Mouse (Mus musculus) forebrain, embryonic 11.5 days (tissue): ENCODE results near the gene Cdh15. TPM values are rescaled to one million over a fixed set of nuclear protein-coding genes. Genes with fewer than 3 reads are reported as not detected.

Source experiments
- ATAC-seq: fragments of 200-750 bp; cut with Nextera tagmentation; replicated peaks from 2 replicates; pipeline ENCODE4 v1.8.0; 2017; ENCODE audit warnings: moderate TSS enrichment; ENCODE audit not compliant: low FRiP score
- DNase-seq: peaks from one replicate; pipeline ENCODE4 v3.0.0-alpha.2; 2017; ENCODE audit warnings: low spot score
- H3K27ac ChIP-seq: fragments of 300-500 bp; sonication (generic); 2 replicates; pipeline ENCODE4 v1.5.1; 2014; ENCODE audit warnings: low read depth, low read length
- H3K27me3 ChIP-seq: fragments of 300-500 bp; sonication (generic); 2 replicates; pipeline ENCODE4 v1.6.1; 2014; ENCODE audit warnings: mild to moderate bottlenecking, low read length, mixed read lengths; ENCODE audit not compliant: control insufficient read depth, insufficient read depth
- H3K36me3 ChIP-seq: fragments of 300-500 bp; sonication (generic); 2 replicates; pipeline ENCODE4 v1.6.1; 2014; ENCODE audit warnings: mild to moderate bottlenecking, low read length, moderate library complexity, mixed read lengths; ENCODE audit not compliant: control insufficient read depth, insufficient read depth
- H3K4me1 ChIP-seq: fragments of 300-500 bp; sonication (generic); replicated peaks from 2 replicates; pipeline ENCODE4 v1.6.1; 2014; ENCODE audit warnings: low read length, mixed read lengths; ENCODE audit not compliant: control insufficient read depth, insufficient read depth
- H3K4me2 ChIP-seq: fragments of 300-500 bp; sonication (generic); 2 replicates; pipeline ENCODE4 v1.6.1; 2014; ENCODE audit warnings: low read depth, mild to moderate bottlenecking, low read length, moderate library complexity, mixed read lengths; ENCODE audit not compliant: severe bottlenecking
- H3K4me3 ChIP-seq: fragments of 300-500 bp; sonication (generic); 2 replicates; pipeline ENCODE4 v1.5.1; 2014; ENCODE audit warnings: low read depth, low read length
- H3K9ac ChIP-seq: fragments of 300-500 bp; sonication (generic); 2 replicates; pipeline ENCODE4 v1.6.1; 2014; ENCODE audit warnings: low read length
- H3K9me3 ChIP-seq: fragments of 300-500 bp; sonication (generic); 2 replicates; pipeline ENCODE4 v1.6.1; 2016; ENCODE audit warnings: low read length, mixed read lengths; ENCODE audit not compliant: control insufficient read depth
- WGBS: fragments of 180-500 bp; shearing (Covaris S2); extraction: QIAGEN DNeasy Blood & Tissue Kit; methylation state at CpG from one replicate; pipeline ENCODE4 v1.1.7; 2014; 5-methylcytosine and 5-hydroxymethylcytosine counted together
- polyA plus RNA-seq: library from polyadenylated mRNA; unstranded; fragments of >200 nt; fragmentation: Nextera tagmentation; extraction: Ambion mirVana; gene quantifications from 2 replicates; pipeline ENCODE4 v1.2.1, GENCODE M21; 2014

The Cdh15 gene
- polyA plus RNA-seq, 1 experiment from 2014 or later: 0.56 TPM

GRCm38 (mm10) chr8:122849152-122849910 lies 1.6 kb downstream of the Cdh15 start:
- DNase-seq (no peak), ATAC-seq (no peak)
- H3K36me3 ChIP-seq: no peaks in the 10 kb centered on the region
- WGBS: 69% methylated on average over 11 of the region's 11 CpGs
- no peak overlapping the region for H3K27ac ChIP-seq
- no peak overlapping the region for H3K9ac ChIP-seq
- H3K4me3 ChIP-seq: no peak overlapping the region
- H3K27me3 ChIP-seq: no peaks in the 10 kb centered on the region
- no peak overlapping the region for H3K4me2 ChIP-seq
- H3K9me3 ChIP-seq: no peaks in the 10 kb centered on the region
- peaks cover 10% of the 10 kb centered on the region for H3K4me1 ChIP-seq

- 72% methylated on average over 3 of the region's 3 CpGs for WGBS
- H3K27me3 ChIP-seq: no peaks in the 10 kb centered on the region
- no peak for ATAC-seq
Observed at GRCm38 (mm10) chr8:122850641-122851240, 3.0 kb downstream of the Cdh15 start.

GRCm38 (mm10) chr8:122851692-122852545 lies 4.2 kb downstream of the Cdh15 start:
- H3K9ac ChIP-seq: no peak overlapping the region
- H3K36me3 ChIP-seq: no peaks in the 10 kb centered on the region
- H3K4me2 ChIP-seq: no peak overlapping the region
- DNase-seq (no peak), ATAC-seq (no peak)
- H3K27me3 ChIP-seq: no peaks in the 10 kb centered on the region
- H3K4me1 ChIP-seq: peaks cover 10% of the 10 kb centered on the region
- H3K4me3 ChIP-seq: no peak overlapping the region
- 88% methylated on average over 12 of the region's 12 CpGs for WGBS
- no peaks in the 10 kb centered on the region for H3K9me3 ChIP-seq
- H3K27ac ChIP-seq: no peak overlapping the region

More at GRCm38 (mm10) chr8:122850641-122851240, 3.0 kb downstream of the Cdh15 start:
- no peak overlapping the region for H3K9ac ChIP-seq
- no peak overlapping the region for H3K27ac ChIP-seq
- no peaks in the 10 kb centered on the region for H3K9me3 ChIP-seq
- DNase-seq: no peak
- peaks cover 10% of the 10 kb centered on the region for H3K4me1 ChIP-seq
- no peak overlapping the region for H3K4me3 ChIP-seq
- no peak overlapping the region for H3K4me2 ChIP-seq
- no peaks in the 10 kb centered on the region for H3K36me3 ChIP-seq

- H3K36me3 ChIP-seq: no peaks in the 10 kb centered on the region
- no peak for ATAC-seq
- no peaks in the 10 kb centered on the region for H3K9me3 ChIP-seq
- WGBS: 71% methylated on average over 1 of the region's 1 CpGs
- H3K9ac ChIP-seq: no peak overlapping the region
- H3K27me3 ChIP-seq: no peaks in the 10 kb centered on the region
- DNase-seq: no peak
- H3K4me2 ChIP-seq: no peak overlapping the region
- H3K4me3 ChIP-seq: no peak overlapping the region
- peaks cover 10% of the 10 kb centered on the region for H3K4me1 ChIP-seq
- H3K27ac ChIP-seq: no peak overlapping the region
Observed at GRCm38 (mm10) chr8:122852546-122852905, 4.8 kb downstream of the Cdh15 start.

GRCm38 (mm10) chr8:122853340-122853771 lies 5.6 kb downstream of the Cdh15 start:
- Histone ChIP-seq H3K36me3 (no peaks in the 10 kb centered on the region), H3K27me3 (no peaks in the 10 kb centered on the region), H3K27ac (no peak overlapping the region), H3K4me1 (peaks cover 8% of the 10 kb centered on the region; the same call in 1 of the 2 replicates), H3K9me3 (no peaks in the 10 kb centered on the region), H3K9ac (no peak overlapping the region), H3K4me2 (0 out of 2 replicates have a peak overlapping the region, but pooled peaks have one; percentile 8), H3K4me3 (no peak overlapping the region)
- DNase-seq (peak; percentile 64), ATAC-seq (peak; percentile 61)
- WGBS: 23% methylated on average over 11 of the region's 11 CpGs

GRCm38 (mm10) chr8:122854388-122854787 lies 6.6 kb downstream of the Cdh15 start:
- H3K4me3 ChIP-seq: no peak overlapping the region
- H3K27ac ChIP-seq: no peak overlapping the region
- H3K4me2 ChIP-seq: no peak overlapping the region
- no peaks in the 10 kb centered on the region for H3K36me3 ChIP-seq
- no peaks in the 10 kb centered on the region for H3K9me3 ChIP-seq
- ATAC-seq: no peak
- peaks cover 8% of the 10 kb centered on the region; the same call in 1 of the 2 replicates for H3K4me1 ChIP-seq
- DNase-seq: no peak
- no peaks in the 10 kb centered on the region for H3K27me3 ChIP-seq
- H3K9ac ChIP-seq: no peak overlapping the region
- WGBS: 88% methylated on average over 7 of the region's 7 CpGs

GRCm38 (mm10) chr8:122855123-122855522 lies 7.4 kb downstream of the Cdh15 start:
- Histone ChIP-seq H3K4me2 (no peak overlapping the region), H3K27ac (no peak overlapping the region), H3K4me1 (peaks cover 8% of the 10 kb centered on the region; the same call in 1 of the 2 replicates), H3K36me3 (no peaks in the 10 kb centered on the region), H3K9ac (no peak overlapping the region), H3K27me3 (no peaks in the 10 kb centered on the region), H3K9me3 (no peaks in the 10 kb centered on the region), H3K4me3 (no peak overlapping the region)
- ATAC-seq (no peak), DNase-seq (no peak)
- WGBS: 86% methylated on average over 4 of the region's 4 CpGs

- no peak for DNase-seq
- Histone ChIP-seq H3K4me3 (no peak overlapping the region), H3K9ac (no peak overlapping the region), H3K4me2 (no peak overlapping the region), H3K27me3 (no peaks in the 10 kb centered on the region), H3K36me3 (no peaks in the 10 kb centered on the region), H3K27ac (no peak overlapping the region), H3K4me1 (peaks cover 8% of the 10 kb centered on the region; the same call in 1 of the 2 replicates), H3K9me3 (no peaks in the 10 kb centered on the region)
- 83% methylated on average over 8 of the region's 8 CpGs for WGBS
- no peak for ATAC-seq
Observed at GRCm38 (mm10) chr8:122856288-122856687, 8.5 kb downstream of the Cdh15 start.
